Mouse (Mus musculus): ENCODE results near the gene Tmem165.

Tmem165 gene

GRCm38 (mm10) chr5:76183750-76184261, at the start of gene Tmem165:
Gene Tmem165 (plus strand): TSS chr5:76183880.
- DNase-seq (ENCODE audit: low spot score in 2 of 2): peak; percentile 91 to 96

- no peak for DNase-seq (ENCODE audit: low spot score in 2 of 2)
These were observed 48.0 kb upstream of the Tmem165 start for GRCm38 (mm10) chr5:76135644-76136043.

- DNase-seq (ENCODE audit: low spot score in 2 of 2): no peak
These were observed 47.4 kb upstream of the Tmem165 start for GRCm38 (mm10) chr5:76136271-76136670.

- no peak for DNase-seq (ENCODE audit: low spot score in 2 of 2)
These were observed 46.1 kb upstream of the Tmem165 start for GRCm38 (mm10) chr5:76137586-76137985.

- DNase-seq (ENCODE audit: low spot score in 2 of 2): no peak
These were observed 45.6 kb upstream of the Tmem165 start for GRCm38 (mm10) chr5:76138071-76138470.

- no peak for DNase-seq (ENCODE audit: low spot score in 2 of 2)
These were observed 45.2 kb upstream of the Tmem165 start for GRCm38 (mm10) chr5:76138512-76138911.

- no peak for DNase-seq (ENCODE audit: low spot score in 2 of 2)
These were observed 44.5 kb upstream of the Tmem165 start for GRCm38 (mm10) chr5:76139171-76139671.

GRCm38 (mm10) chr5:76139808-76140729, 43.6 kb upstream of the Tmem165 start, which contains the start of gene Srd5a3:
Gene Srd5a3 (plus strand): TSS chr5:76140271.
- peak; percentile 97 to 99 for DNase-seq (ENCODE audit: low spot score in 2 of 2)

GRCm38 (mm10) chr5:76140730-76141066, 43.0 kb upstream of the Tmem165 start:
- no peak for DNase-seq (ENCODE audit: low spot score in 2 of 2)

- no peak for DNase-seq (ENCODE audit: low spot score in 2 of 2)
These were observed 40.3 kb upstream of the Tmem165 start for GRCm38 (mm10) chr5:76143356-76143755.

GRCm38 (mm10) chr5:76146401-76146800, 37.3 kb upstream of the Tmem165 start:
- DNase-seq (ENCODE audit: low spot score in 2 of 2): no peak

GRCm38 (mm10) chr5:76149436-76149835, 34.2 kb upstream of the Tmem165 start:
- peak in 1 of 2 experiments; percentile 44 for DNase-seq (ENCODE audit: low spot score in 2 of 2)

- DNase-seq (ENCODE audit: low spot score in 2 of 2): peak in 1 of 2 experiments; percentile 51
These were observed 30.7 kb upstream of the Tmem165 start for GRCm38 (mm10) chr5:76152956-76153355.

GRCm38 (mm10) chr5:76153430-76153829, 30.2 kb upstream of the Tmem165 start:
- peak in 1 of 2 experiments; percentile 48 for DNase-seq (ENCODE audit: low spot score in 2 of 2)

- peak in 1 of 2 experiments; percentile 46 for DNase-seq (ENCODE audit: low spot score in 2 of 2)
These were observed 29.1 kb upstream of the Tmem165 start for GRCm38 (mm10) chr5:76154434-76155165.

GRCm38 (mm10) chr5:76159555-76159954, 24.1 kb upstream of the Tmem165 start:
- DNase-seq (ENCODE audit: low spot score in 2 of 2): no peak

- DNase-seq (ENCODE audit: low spot score in 2 of 2): no peak
These were observed 23.6 kb upstream of the Tmem165 start for GRCm38 (mm10) chr5:76160086-76160485.

- DNase-seq (ENCODE audit: low spot score in 2 of 2): peak in 1 of 2 experiments; percentile 36
These were observed 22.2 kb upstream of the Tmem165 start for GRCm38 (mm10) chr5:76161491-76161890.

- no peak for DNase-seq (ENCODE audit: low spot score in 2 of 2)
These were observed 20.8 kb upstream of the Tmem165 start for GRCm38 (mm10) chr5:76162926-76163325.

GRCm38 (mm10) chr5:76163828-76164390, 19.8 kb upstream of the Tmem165 start:
- DNase-seq (ENCODE audit: low spot score in 2 of 2): no peak

- no peak for DNase-seq (ENCODE audit: low spot score in 2 of 2)
These were observed 18.9 kb upstream of the Tmem165 start for GRCm38 (mm10) chr5:76164827-76165226.

GRCm38 (mm10) chr5:76170522-76170921, 13.2 kb upstream of the Tmem165 start:
- DNase-seq (ENCODE audit: low spot score in 2 of 2): no peak

Data from spleen, postnatal 4 days (tissue).